Mouse (Mus musculus) intestine, embryonic 14.5 days (tissue): ENCODE data around the gene Nipal4. TPM values are rescaled to one million over a fixed set of nuclear protein-coding genes. Genes with fewer than 3 reads are reported as not detected.

Source experiments
- ATAC-seq: fragments of 200-750 bp; cut with Nextera tagmentation; replicated peaks from 2 replicates; pipeline ENCODE4 v1.8.0; 2017; ENCODE audit warnings: low read depth, moderate number of reproducible peaks, moderate TSS enrichment, moderate library complexity; ENCODE audit not compliant: low FRiP score, low TSS enrichment
- DNase-seq: peaks from one replicate; pipeline ENCODE4 v3.0.0-alpha.2; 2018; ENCODE audit warnings: low spot score
- H3K27ac ChIP-seq: fragments of 300-500 bp; sonication (generic); 2 replicates; pipeline ENCODE4 v1.5.1; 2014; ENCODE audit warnings: low read depth, mild to moderate bottlenecking, control low read depth
- H3K27me3 ChIP-seq: fragments of 300-500 bp; sonication (generic); replicated peaks from 2 replicates; pipeline ENCODE4 v1.6.1; 2014; ENCODE audit warnings: low read length, control low read depth; ENCODE audit not compliant: control insufficient read depth, insufficient read depth
- H3K36me3 ChIP-seq: fragments of 300-500 bp; sonication (generic); 2 replicates; pipeline ENCODE4 v1.6.1; 2014; ENCODE audit warnings: low read length, control low read depth; ENCODE audit not compliant: control insufficient read depth, insufficient read depth
- H3K4me1 ChIP-seq: fragments of 300-500 bp; sonication (generic); replicated peaks from 2 replicates; pipeline ENCODE4 v1.6.1; 2014; ENCODE audit warnings: low read length, control low read depth, mixed read lengths; ENCODE audit not compliant: control insufficient read depth, insufficient read depth
- H3K4me2 ChIP-seq: fragments of 300-500 bp; sonication (generic); 2 replicates; pipeline ENCODE4 v1.6.1; 2014; ENCODE audit warnings: low read length
- H3K4me3 ChIP-seq: fragments of 300-500 bp; sonication (generic); 2 replicates; pipeline ENCODE4 v1.5.1; 2014; ENCODE audit warnings: low read depth, low read length, control low read depth, mixed read lengths
- H3K9ac ChIP-seq: fragments of 300-500 bp; sonication (generic); 2 replicates; pipeline ENCODE4 v1.6.1; 2014; ENCODE audit warnings: mild to moderate bottlenecking, low read length
- H3K9me3 ChIP-seq: fragments of 300-500 bp; sonication (generic); 2 replicates; pipeline ENCODE4 v1.6.1; 2016; ENCODE audit warnings: low read length, control low read depth; ENCODE audit not compliant: control insufficient read depth
- WGBS: fragments of 180-500 bp; shearing (Covaris S2); extraction: QIAGEN DNeasy Blood & Tissue Kit; methylation state at CpG from one replicate; pipeline ENCODE4 v1.1.7; 2014; 5-methylcytosine and 5-hydroxymethylcytosine counted together
- polyA plus RNA-seq: library from polyadenylated mRNA; unstranded; fragments of >200 nt; fragmentation: Nextera tagmentation; extraction: Ambion mirVana; gene quantifications from 2 replicates; pipeline ENCODE4 v1.2.1, GENCODE M21; 2014

The Nipal4 gene
- polyA plus RNA-seq, 1 experiment from 2014 or later: 3.5 TPM

DNA sequence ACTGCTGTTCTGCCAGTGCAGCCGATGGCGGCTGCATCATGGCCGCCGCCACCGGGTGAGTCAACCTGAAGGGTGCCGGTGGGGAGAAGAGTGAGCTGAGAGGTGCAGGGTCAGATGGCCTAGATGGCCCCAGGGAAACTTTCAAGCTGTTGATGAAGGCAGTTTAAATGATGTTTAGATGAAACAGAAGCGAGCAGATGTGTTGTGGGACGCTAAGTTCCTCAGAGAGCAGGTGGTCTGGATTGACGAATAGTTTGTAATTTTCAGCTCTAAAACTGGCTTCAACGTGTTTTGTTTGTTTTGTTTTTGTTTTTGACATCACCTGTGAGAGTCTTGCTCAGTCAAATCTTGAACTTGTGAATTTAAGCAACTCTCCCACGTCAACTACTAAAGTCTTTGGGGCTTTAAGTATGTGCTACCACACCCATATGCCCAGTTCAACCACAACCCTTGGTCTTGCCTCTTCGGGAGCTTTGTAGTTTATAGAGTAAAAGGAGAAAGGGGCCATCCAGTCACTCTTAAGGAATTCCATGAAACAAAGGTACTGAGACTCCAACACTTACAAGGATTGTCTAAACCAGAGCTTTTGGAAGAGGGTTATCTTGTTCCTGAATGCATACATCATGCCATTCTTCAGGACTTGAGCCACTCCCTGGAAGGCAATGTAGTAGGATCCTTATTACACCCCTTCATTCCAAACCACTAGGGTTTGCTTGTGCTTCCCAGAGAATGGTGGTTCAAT, 41.0 kb downstream of the Nipal4 start:
- Histone ChIP-seq H3K27ac (no peak overlapping the region), H3K9ac (no peak overlapping the region), H3K4me1 (no peaks in the 10 kb centered on the region), H3K36me3 (peaks cover 69% of the 10 kb centered on the region), H3K9me3 (no peaks in the 10 kb centered on the region), H3K27me3 (no peaks in the 10 kb centered on the region), H3K4me3 (no peak overlapping the region), H3K4me2 (no peak overlapping the region)
- WGBS: 90% methylated on average over 12 of the region's 12 CpGs
- ATAC-seq (no peak), DNase-seq (no peak)

DNA sequence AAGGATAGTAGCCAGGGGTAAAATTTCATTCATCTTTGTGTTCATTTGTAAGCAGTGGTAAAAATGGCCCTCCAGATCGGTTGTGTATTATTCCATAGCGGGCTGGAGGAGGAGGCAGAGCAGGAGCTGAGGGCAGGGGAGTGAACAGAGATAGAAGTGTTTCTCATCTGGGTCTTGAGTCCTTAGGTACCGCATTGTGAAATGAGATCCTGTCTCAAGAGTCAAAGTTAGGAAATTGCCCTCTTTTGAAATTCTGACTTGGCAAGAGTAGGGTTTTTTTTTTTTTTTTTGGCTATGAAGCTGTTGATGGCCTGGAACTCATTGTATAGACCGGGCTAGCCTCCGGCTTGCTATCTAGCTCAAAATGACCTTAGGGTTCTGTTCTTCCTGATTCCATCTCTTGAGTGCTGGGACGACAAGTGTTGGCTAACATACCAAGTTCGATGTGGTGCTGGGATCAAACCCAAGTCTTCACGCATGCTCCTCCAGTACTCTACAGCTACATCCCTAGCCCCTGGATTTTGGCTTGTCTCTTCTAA, 42.9 kb downstream of the Nipal4 start:
- Histone ChIP-seq H3K36me3 (peaks cover 77% of the 10 kb centered on the region), H3K27me3 (no peaks in the 10 kb centered on the region), H3K9ac (no peak overlapping the region), H3K27ac (no peak overlapping the region), H3K4me1 (no peaks in the 10 kb centered on the region), H3K4me3 (no peak overlapping the region), H3K4me2 (no peak overlapping the region), H3K9me3 (no peaks in the 10 kb centered on the region)
- 95% methylated on average over 8 of the region's 8 CpGs for WGBS
- ATAC-seq: no peak
- DNase-seq: no peak

DNA sequence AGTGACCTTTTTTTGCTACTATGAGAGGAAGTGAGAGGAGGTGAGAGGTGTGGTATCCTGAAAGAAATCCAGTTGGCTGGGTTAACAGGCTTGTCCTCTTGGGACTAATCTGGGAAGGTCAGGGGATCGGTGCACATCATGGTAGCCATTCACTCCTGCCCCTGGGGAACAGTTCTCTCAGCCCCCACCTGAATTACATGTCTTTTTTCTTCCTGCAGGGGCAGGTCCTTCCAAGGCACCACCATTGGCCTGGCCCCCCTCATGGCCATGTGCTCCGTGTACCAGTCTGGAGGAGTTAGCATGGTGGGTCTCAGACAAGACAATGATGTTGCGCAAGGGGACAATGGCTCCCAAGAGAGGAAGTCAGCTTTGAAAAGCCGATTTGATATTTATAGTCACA, 43.4 kb downstream of the Nipal4 start:
- Histone ChIP-seq H3K4me1 (no peaks in the 10 kb centered on the region), H3K27me3 (no peaks in the 10 kb centered on the region), H3K4me3 (no peak overlapping the region), H3K9me3 (no peaks in the 10 kb centered on the region), H3K9ac (no peak overlapping the region), H3K36me3 (peaks cover 81% of the 10 kb centered on the region), H3K27ac (no peak overlapping the region), H3K4me2 (no peak overlapping the region)
- ATAC-seq: no peak
- 86% methylated on average over 4 of the region's 4 CpGs for WGBS
- no peak for DNase-seq

DNA sequence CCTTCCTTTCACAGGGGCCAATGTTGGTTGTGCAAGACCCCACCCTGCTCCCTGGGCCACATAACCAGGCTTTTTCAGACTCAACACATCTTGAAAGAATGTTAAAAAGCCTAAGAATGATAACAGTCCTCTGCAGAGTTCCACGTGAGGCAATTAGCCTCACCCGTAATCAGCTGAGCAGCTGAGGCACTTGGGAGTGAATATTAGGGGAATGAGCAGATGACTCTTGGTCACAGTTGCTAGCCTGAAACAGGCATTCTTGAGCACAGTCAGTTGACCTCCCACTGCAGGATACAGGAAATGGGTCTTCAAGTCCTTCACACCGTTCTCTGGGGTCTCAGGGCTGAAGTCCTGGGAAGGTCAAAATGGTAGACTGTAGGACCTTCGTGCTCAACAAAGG, 44.6 kb downstream of the Nipal4 start:
- no peak for DNase-seq
- WGBS: 82% methylated on average over 4 of the region's 4 CpGs
- Histone ChIP-seq H3K4me1 (no peaks in the 10 kb centered on the region), H3K9ac (no peak overlapping the region), H3K27me3 (no peaks in the 10 kb centered on the region), H3K9me3 (no peaks in the 10 kb centered on the region), H3K4me3 (no peak overlapping the region), H3K4me2 (no peak overlapping the region), H3K36me3 (peaks cover 82% of the 10 kb centered on the region), H3K27ac (no peak overlapping the region)
- no peak for ATAC-seq

DNA sequence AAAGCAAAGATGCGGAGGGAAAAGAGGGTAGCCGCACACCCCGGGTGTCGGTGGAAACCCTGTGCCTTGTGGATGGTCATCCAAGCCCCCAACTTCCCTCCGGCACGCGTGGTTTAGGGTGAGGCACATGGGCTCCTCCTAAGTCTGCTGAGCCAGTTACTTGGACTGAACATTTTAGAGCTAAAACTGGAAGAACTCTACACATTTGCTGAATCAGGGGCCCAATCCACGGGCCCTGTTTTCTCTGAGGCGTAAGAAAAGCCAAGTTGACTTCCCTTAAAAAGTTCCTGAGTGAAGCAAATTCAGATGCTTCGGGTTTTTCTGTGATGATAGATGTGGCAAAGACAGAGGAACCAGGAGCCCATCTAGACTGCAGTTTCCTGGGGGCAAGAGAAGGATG, 46.2 kb downstream of the Nipal4 start:
- Histone ChIP-seq H3K4me3 (no peak overlapping the region), H3K4me1 (no peaks in the 10 kb centered on the region), H3K27ac (no peak overlapping the region), H3K27me3 (no peaks in the 10 kb centered on the region), H3K9me3 (no peaks in the 10 kb centered on the region), H3K4me2 (no peak overlapping the region), H3K9ac (no peak overlapping the region), H3K36me3 (peaks cover 76% of the 10 kb centered on the region)
- DNase-seq (no peak), ATAC-seq (no peak)
- 94% methylated on average over 10 of the region's 10 CpGs for WGBS

DNA sequence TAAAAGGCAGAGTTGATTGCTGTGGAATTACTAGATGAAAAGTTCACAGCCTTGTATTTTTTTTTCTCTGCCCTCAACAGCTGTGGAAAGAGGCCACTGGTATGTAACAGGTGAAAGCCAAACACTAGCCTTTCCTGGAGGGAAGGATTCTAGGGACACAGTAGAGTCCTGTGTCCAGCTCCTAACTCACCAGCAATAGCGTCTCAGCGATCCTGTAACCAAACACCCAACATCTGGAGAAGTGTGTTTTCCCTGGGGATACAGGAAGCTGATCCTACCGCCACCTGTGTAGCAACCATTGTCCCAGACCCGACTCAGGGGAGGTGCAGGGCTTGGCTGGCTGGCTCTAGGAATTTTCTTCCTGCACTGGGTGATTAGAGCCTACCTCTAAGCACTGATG, 46.7 kb downstream of the Nipal4 start:
- ATAC-seq (no peak), DNase-seq (no peak)
- Histone ChIP-seq H3K4me1 (no peaks in the 10 kb centered on the region), H3K4me3 (no peak overlapping the region), H3K9ac (no peak overlapping the region), H3K27me3 (no peaks in the 10 kb centered on the region), H3K4me2 (no peak overlapping the region), H3K9me3 (no peaks in the 10 kb centered on the region), H3K36me3 (peaks cover 74% of the 10 kb centered on the region), H3K27ac (no peak overlapping the region)
- 32% methylated on average over 4 of the region's 4 CpGs for WGBS

DNA sequence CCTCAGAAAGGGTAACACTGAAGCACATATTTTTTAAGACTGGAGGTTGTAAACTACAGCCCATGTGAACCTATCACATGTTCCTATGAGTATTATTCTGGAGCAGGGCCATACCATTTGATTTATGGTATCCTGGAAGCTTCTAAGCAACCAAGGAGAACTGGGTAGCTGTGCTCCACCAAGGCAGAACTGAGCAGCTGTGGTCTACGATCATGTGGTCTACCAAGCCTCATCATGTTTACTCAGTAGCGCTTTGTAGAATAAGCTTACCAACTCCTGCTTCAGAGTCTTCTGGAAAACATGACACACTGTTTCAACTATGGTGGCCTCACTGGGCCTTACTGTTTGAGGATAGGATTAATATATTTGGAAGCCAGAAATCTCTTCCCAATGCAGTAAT, 49.8 kb downstream of the Nipal4 start:
- H3K27ac ChIP-seq: no peak overlapping the region
- H3K4me1 ChIP-seq: no peaks in the 10 kb centered on the region
- H3K9me3 ChIP-seq: no peaks in the 10 kb centered on the region
- H3K36me3 ChIP-seq: peaks cover 66% of the 10 kb centered on the region
- no peak overlapping the region for H3K4me2 ChIP-seq
- no peak overlapping the region for H3K9ac ChIP-seq
- DNase-seq (no peak), ATAC-seq (no peak)
- H3K27me3 ChIP-seq: no peaks in the 10 kb centered on the region
- WGBS: 65% methylated on average over 2 of the region's 2 CpGs
- no peak overlapping the region for H3K4me3 ChIP-seq

DNA sequence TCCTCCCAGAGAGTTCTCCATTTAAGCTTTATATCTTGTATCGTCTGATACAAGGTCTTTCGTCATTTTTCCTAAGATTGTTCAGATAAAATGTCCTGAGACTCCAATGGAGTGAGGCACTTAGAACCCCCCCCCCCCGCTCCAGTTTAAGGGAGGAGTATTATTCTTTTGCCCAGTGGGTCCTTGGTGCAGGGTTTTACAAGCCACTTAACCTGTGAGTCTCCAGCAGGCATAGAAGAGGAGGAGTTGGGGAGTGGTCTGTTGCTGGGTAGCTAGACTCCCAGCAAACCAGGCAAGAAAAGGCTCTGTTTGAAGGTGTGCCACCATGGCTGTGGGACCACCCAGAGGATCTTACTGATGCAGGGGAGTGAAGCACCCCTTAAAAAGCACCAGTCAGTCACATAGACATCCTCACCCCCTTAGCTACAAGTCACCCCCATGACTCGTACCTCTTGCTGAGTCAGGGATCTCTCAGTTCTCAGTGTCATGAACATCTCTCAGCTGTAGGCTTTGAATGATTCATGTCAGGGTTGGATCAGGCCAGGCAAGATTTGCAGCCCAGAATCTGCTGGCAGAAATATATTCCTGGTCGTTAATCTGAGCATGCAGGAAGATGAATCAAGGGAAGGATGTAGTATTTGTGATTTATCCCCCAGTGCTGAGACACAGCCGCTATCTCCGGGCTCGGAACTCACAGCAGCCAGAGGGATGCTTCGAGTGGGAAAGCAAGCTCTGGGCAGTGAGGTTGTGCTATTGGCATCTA, 50.7 kb downstream of the Nipal4 start:
- no peak for DNase-seq
- Histone ChIP-seq H3K27ac (no peak overlapping the region), H3K36me3 (peaks cover 59% of the 10 kb centered on the region)

More for the DNA sequence above, 50.7 kb downstream of the Nipal4 start:
- Histone ChIP-seq H3K4me1 (no peaks in the 10 kb centered on the region), H3K27me3 (no peaks in the 10 kb centered on the region), H3K4me2 (no peak overlapping the region), H3K4me3 (no peak overlapping the region), H3K9me3 (no peaks in the 10 kb centered on the region), H3K9ac (no peak overlapping the region)
- WGBS: 73% methylated on average over 9 of the region's 9 CpGs
- ATAC-seq: no peak
